Mouse (Mus musculus): ENCODE measurements around the gene Mpp3. TPM values are rescaled to one million over a fixed set of nuclear protein-coding genes. Genes with fewer than 3 reads are reported as not detected.
A peak's percentile ranks its signal among the peaks of the same experiment; 100 is the strongest.

Mpp3 gene
- 13.3 and 16.9 TPM in 2 replicates for polyA plus RNA-seq (2016; fragmentation: Nextera tagmentation; extraction: Ambion mirVana)

DNA sequence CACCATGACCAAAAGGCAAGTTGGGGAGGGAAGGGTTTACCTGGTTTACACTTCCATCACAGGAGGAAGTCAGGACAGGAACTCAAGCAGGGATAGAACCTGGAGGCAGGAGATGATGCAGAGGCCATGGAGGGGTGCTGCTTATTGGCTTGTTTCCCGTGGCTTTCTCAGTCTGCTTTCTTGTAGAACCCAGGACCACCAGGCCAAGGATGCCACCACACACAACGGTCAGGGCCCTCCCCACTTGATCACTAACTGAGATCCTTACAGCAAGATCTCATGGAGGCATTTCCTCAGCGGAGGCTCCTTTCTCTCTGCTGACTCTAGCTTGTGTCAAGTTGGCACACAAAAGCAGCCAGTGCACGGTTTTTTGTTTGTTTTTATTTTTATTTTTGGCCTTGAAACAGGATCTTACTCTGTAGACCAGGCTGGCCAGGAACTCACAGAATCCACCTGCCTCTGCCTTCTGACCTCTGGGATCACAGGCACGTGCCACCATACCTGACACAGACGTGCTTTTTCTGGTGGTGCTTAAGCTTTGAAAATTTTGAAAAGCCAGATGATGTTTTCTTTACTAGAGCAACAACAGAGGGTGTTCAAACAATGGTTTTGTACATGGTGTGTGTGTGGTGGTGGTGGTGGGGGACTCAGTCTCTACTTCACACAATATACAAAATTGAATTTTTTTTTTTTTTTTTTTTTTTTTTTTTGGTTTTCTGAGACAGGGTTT, at the start of gene Mpp3:
Mpp3 (minus strand) TSS at position 375 of the 730 bp plus-strand sequence.
- peaks cover 36% of the 10 kb centered on the region for H3K4me1 ChIP-seq
- peak within 1 kb of the TSS; percentile 90 for H3K27ac ChIP-seq (replicated peaks)
- peaks cover 8% of the 10 kb centered on the region for H3K36me3 ChIP-seq
- peak within 1 kb of the TSS; percentile 77 for H3K4me3 ChIP-seq
- WGBS, result 66% methylated on average over 6 of the region's 6 CpGs
- no peak for DNase-seq (ENCODE audit: low spot score)
- H3K9me3 ChIP-seq (replicated peaks), result no peaks in the 10 kb centered on the region
- H3K27me3 ChIP-seq (ENCODE audit: low read depth, poor library complexity, severe bottlenecking), result peaks cover 49% of the 10 kb centered on the region

GRCm38 (mm10) chr11:102073722-102074121, 45.5 kb upstream of the Mpp3 start:
- H3K4me1 ChIP-seq, result peaks cover 20% of the 10 kb centered on the region
- no peak for DNase-seq (ENCODE audit: low spot score)
- H3K4me3 ChIP-seq, result no peak overlapping the region
- no peak overlapping the region for H3K27ac ChIP-seq (replicated peaks)
- H3K9me3 ChIP-seq (replicated peaks), result no peaks in the 10 kb centered on the region
- WGBS, result 68% methylated on average over 14 of the region's 14 CpGs
- H3K27me3 ChIP-seq (ENCODE audit: low read depth, poor library complexity, severe bottlenecking), result peaks cover 10% of the 10 kb centered on the region; the same call in 1 of the 2 replicates
- H3K36me3 ChIP-seq, result peaks cover 40% of the 10 kb centered on the region

GRCm38 (mm10) chr11:102072729-102073128, 44.5 kb upstream of the Mpp3 start:
- H3K4me1 ChIP-seq, result peaks cover 20% of the 10 kb centered on the region
- H3K4me3 ChIP-seq, result no peak overlapping the region
- no peak for DNase-seq (ENCODE audit: low spot score)
- peaks cover 33% of the 10 kb centered on the region for H3K36me3 ChIP-seq
- WGBS, result 89% methylated on average over 5 of the region's 5 CpGs
- H3K27ac ChIP-seq (replicated peaks), result no peak overlapping the region
- no peaks in the 10 kb centered on the region for H3K9me3 ChIP-seq (replicated peaks)
- H3K27me3 ChIP-seq (ENCODE audit: low read depth, poor library complexity, severe bottlenecking), result peaks cover 10% of the 10 kb centered on the region; the same call in 1 of the 2 replicates

DNA sequence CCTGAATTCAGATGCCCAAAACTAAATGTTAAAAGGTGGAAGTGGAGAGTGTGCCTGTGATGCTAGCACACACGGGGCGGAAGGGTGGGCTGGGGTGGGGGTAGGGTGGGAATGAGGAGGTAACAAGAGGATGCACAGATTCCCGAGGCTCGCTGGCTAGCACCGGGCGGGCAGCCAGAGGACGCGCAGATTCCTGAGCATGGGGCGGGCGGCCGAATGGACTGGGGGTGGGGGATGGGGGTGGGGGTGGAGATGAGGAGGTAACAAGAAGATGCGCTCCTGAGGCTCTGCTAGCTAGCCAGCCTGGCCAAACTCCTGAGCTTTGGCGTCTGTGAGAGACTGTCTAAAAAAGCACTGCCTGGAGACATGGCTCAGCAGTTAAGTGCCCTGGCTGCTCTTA, 42.2 kb upstream of the Mpp3 start:
- WGBS, result under 1% methylated on average over 13 of the region's 13 CpGs
- H3K27ac ChIP-seq (replicated peaks), result no peak overlapping the region
- H3K4me3 ChIP-seq, result peak overlapping the region; percentile 27

GRCm38 (mm10) chr11:102069633-102070032, 41.4 kb upstream of the Mpp3 start:
- WGBS, result 60% methylated on average over 11 of the region's 11 CpGs

More for the DNA sequence above, 42.2 kb upstream of the Mpp3 start:
- Histone ChIP-seq H3K27me3 (ENCODE audit: low read depth, poor library complexity, severe bottlenecking) (peaks cover 10% of the 10 kb centered on the region; the same call in 1 of the 2 replicates), H3K9me3 (replicated peaks) (no peaks in the 10 kb centered on the region), H3K4me1 (peaks cover 20% of the 10 kb centered on the region), H3K36me3 (peaks cover 13% of the 10 kb centered on the region)
- DNase-seq (ENCODE audit: low spot score), result no peak

DNA sequence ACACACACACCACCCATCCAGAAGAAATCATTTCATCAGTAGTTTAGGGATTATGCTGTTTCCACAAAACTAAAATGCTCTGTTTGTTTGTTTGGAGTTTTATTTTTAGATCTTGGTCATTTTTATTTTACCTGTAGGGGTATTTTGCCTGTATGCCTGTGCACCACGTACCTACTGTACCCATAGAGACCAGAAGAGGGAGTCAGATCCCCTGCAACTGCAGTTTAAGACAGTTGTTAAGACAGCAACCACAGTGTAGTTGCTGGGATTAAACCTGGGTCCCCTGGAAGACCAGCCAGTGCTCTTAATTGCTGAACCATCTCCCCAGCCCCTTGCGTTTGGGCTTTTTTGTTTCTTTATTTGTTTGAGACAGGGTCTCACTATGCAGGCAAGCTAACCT, 40.7 kb upstream of the Mpp3 start:
- H3K36me3 ChIP-seq, result peaks cover 7% of the 10 kb centered on the region
- WGBS, result 37% methylated on average over 2 of the region's 2 CpGs
- peaks cover 10% of the 10 kb centered on the region; the same call in 1 of the 2 replicates for H3K27me3 ChIP-seq (ENCODE audit: low read depth, poor library complexity, severe bottlenecking)
- no peak overlapping the region for H3K27ac ChIP-seq (replicated peaks)
- H3K4me1 ChIP-seq, result peaks cover 17% of the 10 kb centered on the region
- no peak overlapping the region for H3K4me3 ChIP-seq
- H3K9me3 ChIP-seq (replicated peaks), result no peaks in the 10 kb centered on the region
- no peak for DNase-seq (ENCODE audit: low spot score)

More at GRCm38 (mm10) chr11:102069633-102070032, 41.4 kb upstream of the Mpp3 start:
- Histone ChIP-seq H3K27me3 (ENCODE audit: low read depth, poor library complexity, severe bottlenecking) (peaks cover 10% of the 10 kb centered on the region; the same call in 1 of the 2 replicates), H3K36me3 (peaks cover 8% of the 10 kb centered on the region), H3K27ac (replicated peaks) (no peak overlapping the region), H3K4me1 (peaks cover 20% of the 10 kb centered on the region), H3K4me3 (no peak overlapping the region), H3K9me3 (replicated peaks) (no peaks in the 10 kb centered on the region)
- DNase-seq (ENCODE audit: low spot score), result no peak

DNA sequence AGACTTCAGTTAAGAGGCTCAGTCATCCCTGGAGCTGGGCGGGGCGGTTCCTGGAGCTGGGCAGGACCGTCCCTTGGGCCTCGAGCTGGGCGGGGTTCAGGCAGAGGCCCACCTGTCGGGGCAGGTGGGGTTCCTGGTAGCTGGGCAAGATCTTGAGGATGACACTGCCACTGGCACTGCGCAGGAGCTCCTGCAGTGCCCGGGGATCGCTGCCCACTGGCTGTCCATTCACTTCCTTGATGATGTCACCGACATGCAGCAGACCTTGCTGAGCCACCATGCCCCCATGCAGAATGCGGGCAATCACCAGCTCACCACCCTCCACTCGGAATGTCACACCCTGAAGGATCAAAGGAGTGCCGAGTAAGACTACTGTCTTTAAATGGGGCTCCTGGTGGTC, 34.8 kb upstream of the Mpp3 start:
- no peaks in the 10 kb centered on the region for H3K9me3 ChIP-seq (replicated peaks)
- no peak overlapping the region for H3K4me3 ChIP-seq
- H3K4me1 ChIP-seq, result peaks cover 11% of the 10 kb centered on the region
- peaks cover 39% of the 10 kb centered on the region for H3K36me3 ChIP-seq
- DNase-seq (ENCODE audit: low spot score), result no peak
- WGBS, result 86% methylated on average over 13 of the region's 13 CpGs
- H3K27ac ChIP-seq (replicated peaks), result no peak overlapping the region
- H3K27me3 ChIP-seq (ENCODE audit: low read depth, poor library complexity, severe bottlenecking), result peaks cover 33% of the 10 kb centered on the region

GRCm38 (mm10) chr11:102061941-102062473, 33.7 kb upstream of the Mpp3 start:
- Histone ChIP-seq H3K36me3 (peaks cover 39% of the 10 kb centered on the region), H3K27me3 (ENCODE audit: low read depth, poor library complexity, severe bottlenecking) (peaks cover 36% of the 10 kb centered on the region), H3K4me3 (peak overlapping the region; percentile 62; the same call in 1 of the 2 replicates), H3K27ac (replicated peaks) (no peak overlapping the region), H3K9me3 (replicated peaks) (no peaks in the 10 kb centered on the region), H3K4me1 (peaks cover 11% of the 10 kb centered on the region)
- DNase-seq (ENCODE audit: low spot score), result no peak
- 30% methylated on average over 16 of the region's 16 CpGs for WGBS

- Histone ChIP-seq H3K27ac (replicated peaks) (peak overlapping the region; percentile 74), H3K9me3 (replicated peaks) (no peaks in the 10 kb centered on the region), H3K4me1 (peaks cover 11% of the 10 kb centered on the region), H3K4me3 (peak overlapping the region; percentile 62), H3K36me3 (peaks cover 39% of the 10 kb centered on the region), H3K27me3 (ENCODE audit: low read depth, poor library complexity, severe bottlenecking) (peaks cover 39% of the 10 kb centered on the region)
- DNase-seq (ENCODE audit: low spot score), result peak; percentile 82
- WGBS, result 4% methylated on average over 23 of the region's 23 CpGs
These were observed 33.1 kb upstream of the Mpp3 start for GRCm38 (mm10) chr11:102061236-102061940.

DNA sequence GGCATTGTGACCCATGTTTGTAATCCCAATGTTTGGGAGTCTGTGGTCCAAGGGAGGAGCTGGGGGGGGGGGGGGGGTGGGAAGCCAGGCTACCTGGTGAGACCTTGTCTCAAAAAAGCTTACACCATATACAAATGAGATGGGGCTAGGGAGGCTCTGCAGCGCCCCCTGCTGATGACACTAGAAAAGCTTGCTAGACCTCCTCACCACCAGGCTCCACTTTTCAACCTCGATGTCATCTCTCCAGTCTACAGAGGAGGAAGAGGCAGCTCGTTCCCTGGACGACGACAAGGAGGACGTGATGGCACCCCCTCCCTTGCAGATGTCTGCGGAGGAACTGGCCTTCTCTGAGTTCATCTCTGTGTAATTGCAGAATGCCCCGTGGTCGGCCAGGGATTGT, 25.6 kb upstream of the Mpp3 start:
- WGBS, result 31% methylated on average over 9 of the region's 9 CpGs
- Histone ChIP-seq H3K27me3 (ENCODE audit: low read depth, poor library complexity, severe bottlenecking) (peaks cover 10% of the 10 kb centered on the region; the same call in 1 of the 2 replicates), H3K9me3 (replicated peaks) (no peaks in the 10 kb centered on the region), H3K27ac (replicated peaks) (no peak overlapping the region), H3K36me3 (peaks cover 4% of the 10 kb centered on the region; the same call in 1 of the 2 replicates), H3K4me3 (no peak overlapping the region), H3K4me1 (peaks cover 11% of the 10 kb centered on the region)
- peak; percentile 59 for DNase-seq (ENCODE audit: low spot score)

DNA sequence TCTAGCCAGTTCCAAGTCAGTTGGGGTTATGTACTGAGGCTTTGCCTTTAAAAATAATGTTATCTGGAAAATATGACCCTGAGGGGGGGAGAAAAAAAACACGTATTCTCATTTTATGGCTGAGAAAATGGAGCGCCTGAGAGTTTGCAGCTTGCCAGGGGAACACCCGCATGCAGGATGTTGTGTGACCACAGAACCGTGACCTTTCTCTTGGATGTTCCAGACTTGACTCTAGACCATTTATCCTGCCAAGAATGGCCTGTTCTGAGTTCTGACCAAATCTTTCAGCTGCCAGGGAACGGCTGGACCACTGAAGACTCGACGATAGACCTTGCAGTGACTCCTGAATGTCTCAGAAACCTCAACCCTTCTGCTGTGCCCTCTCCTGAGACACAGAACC, 24.9 kb upstream of the Mpp3 start:
- no peak for DNase-seq (ENCODE audit: low spot score)
- Histone ChIP-seq H3K4me1 (peaks cover 11% of the 10 kb centered on the region), H3K4me3 (no peak overlapping the region), H3K27me3 (ENCODE audit: low read depth, poor library complexity, severe bottlenecking) (peaks cover 6% of the 10 kb centered on the region; the same call in 1 of the 2 replicates), H3K36me3 (no peaks in the 10 kb centered on the region), H3K9me3 (replicated peaks) (no peaks in the 10 kb centered on the region), H3K27ac (replicated peaks) (no peak overlapping the region)
- 86% methylated on average over 7 of the region's 7 CpGs for WGBS

DNA sequence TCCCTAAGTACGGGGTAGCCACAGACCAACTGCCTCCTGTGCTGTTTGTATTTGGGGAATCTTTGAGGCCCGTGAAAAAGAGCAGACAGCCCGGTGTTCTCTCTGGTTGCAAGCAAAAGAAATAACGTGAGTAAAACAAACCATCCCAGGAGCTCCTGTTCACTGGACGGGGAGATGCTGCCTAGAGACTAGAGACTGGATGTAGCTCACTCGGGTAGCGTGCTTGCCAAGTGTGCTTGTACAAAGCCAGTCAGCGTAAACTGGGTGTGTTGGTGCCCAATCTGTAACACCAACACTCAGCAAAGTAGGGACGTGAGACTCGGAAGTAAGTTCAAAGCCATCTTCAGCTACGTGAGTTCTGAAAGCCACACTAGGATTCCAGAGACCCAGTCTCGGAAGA, 24.4 kb upstream of the Mpp3 start:
- DNase-seq (ENCODE audit: low spot score), result no peak
- H3K4me3 ChIP-seq, result no peak overlapping the region
- peak overlapping the region; percentile 57; the same call in 1 of the 2 replicates for H3K27ac ChIP-seq (replicated peaks)
- H3K9me3 ChIP-seq (replicated peaks), result no peaks in the 10 kb centered on the region
- 83% methylated on average over 12 of the region's 12 CpGs for WGBS
- peaks cover 11% of the 10 kb centered on the region for H3K4me1 ChIP-seq
- peaks cover 6% of the 10 kb centered on the region; the same call in 1 of the 2 replicates for H3K27me3 ChIP-seq (ENCODE audit: low read depth, poor library complexity, severe bottlenecking)
- no peaks in the 10 kb centered on the region for H3K36me3 ChIP-seq

Measured in midbrain, embryonic 10.5 days (tissue).